Mouse (Mus musculus) cerebellum, postnatal 10 days (tissue): ENCODE measurements around the gene Gm7879.

ENCODE experiments used
- DNase-seq, 2 experiments: peaks; one replicate each; pipeline ENCODE4 v3.0.0; 2021; ENCODE audit warnings: mixed read lengths in 2 of 2

Gm7879 gene

GRCm38 (mm10) chr5:43912844-43913243 is at the start of gene Gm7879:
Gm7879 (plus strand) TSS chr5:43913144.
- DNase-seq, result peak; percentile 5 to 11

GRCm38 (mm10) chr5:43863642-43864041 is 49.3 kb upstream of the Gm7879 start:
- no peak for DNase-seq

- no peak for DNase-seq
These were observed 47.6 kb upstream of the Gm7879 start for GRCm38 (mm10) chr5:43865316-43865715.

- DNase-seq, result no peak
These were observed 44.7 kb upstream of the Gm7879 start, which contains the start of gene Cd38 for GRCm38 (mm10) chr5:43868253-43868652. Cd38 (plus strand) TSS chr5:43868553.

- peak; percentile 51 to 62 for DNase-seq
These were observed 44.0 kb upstream of the Gm7879 start for GRCm38 (mm10) chr5:43868711-43869600.

GRCm38 (mm10) chr5:43871845-43872244 is 41.1 kb upstream of the Gm7879 start:
- DNase-seq, result no peak

GRCm38 (mm10) chr5:43872652-43873051 is 40.3 kb upstream of the Gm7879 start:
- no peak for DNase-seq

- no peak for DNase-seq
These were observed 30.9 kb upstream of the Gm7879 start for GRCm38 (mm10) chr5:43882034-43882433.

GRCm38 (mm10) chr5:43885060-43885820 is 27.7 kb upstream of the Gm7879 start:
- DNase-seq, result no peak

GRCm38 (mm10) chr5:43892386-43892785 is 20.6 kb upstream of the Gm7879 start:
- peak; percentile 47 to 62 for DNase-seq

- DNase-seq, result peak; percentile 11 to 32
These were observed 18.8 kb upstream of the Gm7879 start for GRCm38 (mm10) chr5:43894113-43894512.

GRCm38 (mm10) chr5:43895931-43896330 is 17.0 kb upstream of the Gm7879 start:
- DNase-seq, result no peak

- no peak for DNase-seq
These were observed 8.3 kb upstream of the Gm7879 start for GRCm38 (mm10) chr5:43904685-43905084.

GRCm38 (mm10) chr5:43909213-43909612 is 3.7 kb upstream of the Gm7879 start:
- DNase-seq, result no peak

GRCm38 (mm10) chr5:43910006-43910405 is 2.9 kb upstream of the Gm7879 start:
- no peak for DNase-seq

GRCm38 (mm10) chr5:43915261-43915886 is 2.4 kb downstream of the Gm7879 start:
- DNase-seq, result no peak

- DNase-seq, result no peak
These were observed 8.9 kb downstream of the Gm7879 start for GRCm38 (mm10) chr5:43921877-43922276.

- peak; percentile 70 to 71 for DNase-seq
These were observed 11.0 kb downstream of the Gm7879 start for GRCm38 (mm10) chr5:43923933-43924332.

GRCm38 (mm10) chr5:43927729-43928128 is 14.8 kb downstream of the Gm7879 start:
- DNase-seq, result no peak

- DNase-seq, result no peak
These were observed 20.3 kb downstream of the Gm7879 start for GRCm38 (mm10) chr5:43933269-43933668.

GRCm38 (mm10) chr5:43947330-43947977 is 34.5 kb downstream of the Gm7879 start:
- no peak for DNase-seq

GRCm38 (mm10) chr5:43948111-43948743 is 35.3 kb downstream of the Gm7879 start:
- DNase-seq, result peak; percentile 33 to 49
